Mouse (Mus musculus) spleen, postnatal 10 days (tissue): ENCODE data around the gene Glipr2.

Experiments
- DNase-seq, 2 experiments: peaks; one replicate each; pipeline ENCODE4 v3.0.0; 2021 to 2022; ENCODE audit warnings: low spot score in 2 of 2

Gene Glipr2

GRCm38 (mm10) chr4:44004623-44005409, 47.6 kb downstream of the Glipr2 start:
- peak in 1 of 2 experiments; percentile 26 for DNase-seq

GRCm38 (mm10) chr4:44010176-44010575, 53.0 kb downstream of the Glipr2 start:
- no peak for DNase-seq

GRCm38 (mm10) chr4:44010893-44011292, 53.7 kb downstream of the Glipr2 start:
- no peak for DNase-seq

- DNase-seq, result no peak
These were observed 54.6 kb downstream of the Glipr2 start for GRCm38 (mm10) chr4:44011799-44012198.

GRCm38 (mm10) chr4:44012376-44013367, 55.5 kb downstream of the Glipr2 start:
- DNase-seq, result peak; percentile 84 to 90

- no peak for DNase-seq
These were observed 56.3 kb downstream of the Glipr2 start for GRCm38 (mm10) chr4:44013391-44014070.

- DNase-seq, result no peak
These were observed 58.9 kb downstream of the Glipr2 start for GRCm38 (mm10) chr4:44016071-44016470.

- no peak for DNase-seq
These were observed 59.6 kb downstream of the Glipr2 start for GRCm38 (mm10) chr4:44016791-44017190.

GRCm38 (mm10) chr4:44022323-44022722, 65.1 kb downstream of the Glipr2 start:
- DNase-seq, result no peak

- DNase-seq, result peak in 1 of 2 experiments; percentile 5
These were observed 65.6 kb downstream of the Glipr2 start for GRCm38 (mm10) chr4:44022766-44023165.

GRCm38 (mm10) chr4:44023681-44024080, 66.5 kb downstream of the Glipr2 start:
- DNase-seq, result peak in 1 of 2 experiments; percentile 9

GRCm38 (mm10) chr4:44024241-44024640, 67.0 kb downstream of the Glipr2 start:
- DNase-seq, result no peak

GRCm38 (mm10) chr4:44025570-44025969, 68.4 kb downstream of the Glipr2 start:
- no peak for DNase-seq
